Mouse (Mus musculus) kidney, postnatal 0 days (tissue): ENCODE measurements around the gene Bpifc. TPM values are rescaled to one million over a fixed set of nuclear protein-coding genes. Genes with fewer than 3 reads are reported as not detected.
A peak's percentile ranks its signal among the peaks of the same experiment; 100 is the strongest.

Experiments used
- ATAC-seq: fragments of 200-750 bp; cut with Nextera tagmentation; replicated peaks from 2 replicates; pipeline ENCODE4 v1.8.0; 2017; ENCODE audit warnings: low read depth, moderate number of reproducible peaks, moderate TSS enrichment, moderate library complexity; ENCODE audit not compliant: low FRiP score
- DNase-seq: peaks from one replicate; pipeline ENCODE4 v3.0.0-alpha.2; 2016; ENCODE audit warnings: low spot score
- H3K27ac ChIP-seq: fragments of 300-500 bp; sonication (generic); 2 replicates; pipeline ENCODE4 v1.5.1; 2014; ENCODE audit warnings: mild to moderate bottlenecking
- H3K27me3 ChIP-seq: fragments of 300-500 bp; sonication (generic); 2 replicates; pipeline ENCODE4 v1.6.1; 2014; ENCODE audit warnings: low read length, mixed read lengths; ENCODE audit not compliant: insufficient read depth
- H3K36me3 ChIP-seq: fragments of 300-500 bp; sonication (generic); 2 replicates; pipeline ENCODE4 v1.6.1; 2014; ENCODE audit warnings: low read length, mixed read lengths; ENCODE audit not compliant: insufficient read depth
- H3K4me1 ChIP-seq: fragments of 300-500 bp; sonication (generic); replicated peaks from 2 replicates; pipeline ENCODE4 v1.6.1; 2014; ENCODE audit warnings: antibody characterized with exemption, low read length, mixed read lengths; ENCODE audit not compliant: insufficient read depth
- H3K4me2 ChIP-seq: fragments of 300-500 bp; sonication (generic); 2 replicates; pipeline ENCODE4 v1.6.1; 2014; ENCODE audit warnings: mild to moderate bottlenecking, low read length, moderate library complexity, mixed read lengths
- H3K4me3 ChIP-seq: fragments of 300-500 bp; sonication (generic); replicated peaks from 2 replicates; pipeline ENCODE4 v1.5.1; 2014; ENCODE audit warnings: low read depth, low read length
- H3K9ac ChIP-seq: fragments of 300-500 bp; sonication (generic); 2 replicates; pipeline ENCODE4 v1.6.1; 2014; ENCODE audit warnings: low read depth, low read length
- H3K9me3 ChIP-seq: fragments of 300-500 bp; sonication (generic); replicated peaks from 2 replicates; pipeline ENCODE4 v1.6.1; 2016; ENCODE audit warnings: low read length, inconsistent platforms, mixed read lengths
- CTCF ChIP-seq: IDR thresholded peaks from 2 replicates; pipeline ENCODE4 v1.5.1; 2016; ENCODE audit warnings: antibody characterized with exemption, low read depth, mild to moderate bottlenecking, moderate library complexity
- WGBS: fragments of 180-500 bp; shearing (Covaris S2); extraction: QIAGEN DNeasy Blood & Tissue Kit; methylation state at CpG from one replicate; pipeline ENCODE4 v1.1.7; 2014; 5-methylcytosine and 5-hydroxymethylcytosine counted together
- polyA plus RNA-seq: library from polyadenylated mRNA; unstranded; fragments of >200 nt; fragmentation: Nextera tagmentation; extraction: Ambion mirVana; gene quantifications from 2 replicates; pipeline ENCODE4 v1.2.1, GENCODE M21; 2015

The Bpifc gene
- polyA plus RNA-seq, 1 experiment from 2014 or later: 0.25 TPM

- Histone ChIP-seq H3K27me3 (no peaks in the 10 kb centered on the region), H3K4me3 (no peak overlapping the region), H3K36me3 (no peaks in the 10 kb centered on the region), H3K27ac (no peak overlapping the region), H3K9me3 (no peaks in the 10 kb centered on the region), H3K4me2 (no peak overlapping the region), H3K4me1 (no peaks in the 10 kb centered on the region), H3K9ac (no peak overlapping the region)
- DNase-seq (no peak), ATAC-seq (no peak)
- 60% methylated on average over 9 of the region's 9 CpGs for WGBS
- no peak for TF ChIP-seq CTCF
These were observed 48.8 kb downstream of the Bpifc start for GRCm38 (mm10) chr10:85962897-85963296.

- H3K27me3 ChIP-seq: no peaks in the 10 kb centered on the region
- H3K4me2 ChIP-seq: peak within 1 kb of the TSS; percentile 58
- H3K36me3 ChIP-seq: 0 out of 2 replicates have a peak, but pooled peaks cover 9% of the 10 kb centered on the region
- peak; percentile 86 for ATAC-seq
- H3K9me3 ChIP-seq: no peaks in the 10 kb centered on the region
- H3K4me1 ChIP-seq: no peaks in the 10 kb centered on the region
- peak within 1 kb of the TSS; percentile 92 for H3K4me3 ChIP-seq
- peak within 1 kb of the TSS; percentile 89 for H3K9ac ChIP-seq
- DNase-seq: peak; percentile 96
- WGBS: under 1% methylated on average over 38 of the region's 38 CpGs
- peak within 1 kb of the TSS; percentile 83 for H3K27ac ChIP-seq
- TF ChIP-seq CTCF: no peak
These were observed 54.2 kb downstream of the Bpifc start, which contains the start of gene Rtcb for GRCm38 (mm10) chr10:85957464-85957950. TSS of gene Rtcb (minus strand) at chr10:85957823.

- DNase-seq (no peak), ATAC-seq (no peak)
- peak overlapping the region; percentile 83 for H3K27ac ChIP-seq
- 2% methylated on average over 20 of the region's 20 CpGs for WGBS
- H3K4me1 ChIP-seq: no peaks in the 10 kb centered on the region
- H3K27me3 ChIP-seq: no peaks in the 10 kb centered on the region
- 0 out of 2 replicates have a peak, but pooled peaks cover 10% of the 10 kb centered on the region for H3K36me3 ChIP-seq
- peak overlapping the region; percentile 92 for H3K4me3 ChIP-seq
- H3K9me3 ChIP-seq: no peaks in the 10 kb centered on the region
- peak overlapping the region; percentile 89 for H3K9ac ChIP-seq
- H3K4me2 ChIP-seq: peak overlapping the region; percentile 58
- TF ChIP-seq CTCF: no peak
These were observed 54.8 kb downstream of the Bpifc start for GRCm38 (mm10) chr10:85956871-85957419.

- Histone ChIP-seq H3K4me3 (no peak overlapping the region), H3K27ac (no peak overlapping the region), H3K4me1 (no peaks in the 10 kb centered on the region), H3K9me3 (no peaks in the 10 kb centered on the region), H3K4me2 (no peak overlapping the region), H3K27me3 (no peaks in the 10 kb centered on the region), H3K36me3 (0 out of 2 replicates have a peak, but pooled peaks cover 29% of the 10 kb centered on the region), H3K9ac (no peak overlapping the region)
- no peak for TF ChIP-seq CTCF
- DNase-seq: no peak
- 60% methylated on average over 2 of the region's 2 CpGs for WGBS
- ATAC-seq: no peak
These were observed 57.3 kb downstream of the Bpifc start for GRCm38 (mm10) chr10:85954429-85954828.

- H3K4me3 ChIP-seq: no peak overlapping the region
- H3K27ac ChIP-seq: no peak overlapping the region
- H3K4me1 ChIP-seq: no peaks in the 10 kb centered on the region
- H3K27me3 ChIP-seq: no peaks in the 10 kb centered on the region
- no peak for DNase-seq
- peaks cover 40% of the 10 kb centered on the region for H3K36me3 ChIP-seq
- no peak overlapping the region for H3K4me2 ChIP-seq
- H3K9me3 ChIP-seq: no peaks in the 10 kb centered on the region
- no peak for TF ChIP-seq CTCF
- no peak for ATAC-seq
- no peak overlapping the region for H3K9ac ChIP-seq
- WGBS: 53% methylated on average over 3 of the region's 3 CpGs
These were observed 58.3 kb downstream of the Bpifc start for GRCm38 (mm10) chr10:85953401-85953800.

GRCm38 (mm10) chr10:85951765-85952443 is 59.8 kb downstream of the Bpifc start:
- TF ChIP-seq CTCF: no peak
- DNase-seq (no peak), ATAC-seq (no peak)
- no peak overlapping the region for H3K27ac ChIP-seq
- peaks cover 50% of the 10 kb centered on the region for H3K36me3 ChIP-seq
- no peaks in the 10 kb centered on the region for H3K9me3 ChIP-seq
- H3K9ac ChIP-seq: no peak overlapping the region
- no peak overlapping the region for H3K4me3 ChIP-seq
- H3K4me1 ChIP-seq: no peaks in the 10 kb centered on the region
- no peak overlapping the region for H3K4me2 ChIP-seq
- WGBS: 68% methylated on average over 6 of the region's 6 CpGs
- H3K27me3 ChIP-seq: no peaks in the 10 kb centered on the region
